Mouse (Mus musculus) spleen, adult 2 months (tissue): ENCODE results near the gene Gna14.

Source experiments
- CTCF ChIP-seq: fragments of 200-500 bp; IDR thresholded peaks from 2 replicates; pipeline ENCODE4 v1.5.1; 2011; ENCODE audit warnings: mild to moderate bottlenecking, inconsistent platforms; ENCODE audit not compliant: insufficient read depth, insufficient read length, insufficient replicate concordance; ENCODE audit errors: extremely low read depth
- POLR2A ChIP-seq: fragments of 200-500 bp; IDR thresholded peaks from 2 replicates; pipeline ENCODE4 v1.6.1; 2011; ENCODE audit warnings: low read depth, low read length, inconsistent platforms

GRCm38 (mm10) chr19:16457127-16457526 lies 21.6 kb downstream of the Gna14 start:
- TF ChIP-seq POLR2A (no peak), CTCF (no peak)
